Mouse (Mus musculus): ENCODE measurements at regions not wholly inside any gene's neighbourhood (a gene's known extent, or its start where the extent isn't known, plus 50 kb on each side); places are given as distances from the start of the nearest gene placed in this dataset.

DNA sequence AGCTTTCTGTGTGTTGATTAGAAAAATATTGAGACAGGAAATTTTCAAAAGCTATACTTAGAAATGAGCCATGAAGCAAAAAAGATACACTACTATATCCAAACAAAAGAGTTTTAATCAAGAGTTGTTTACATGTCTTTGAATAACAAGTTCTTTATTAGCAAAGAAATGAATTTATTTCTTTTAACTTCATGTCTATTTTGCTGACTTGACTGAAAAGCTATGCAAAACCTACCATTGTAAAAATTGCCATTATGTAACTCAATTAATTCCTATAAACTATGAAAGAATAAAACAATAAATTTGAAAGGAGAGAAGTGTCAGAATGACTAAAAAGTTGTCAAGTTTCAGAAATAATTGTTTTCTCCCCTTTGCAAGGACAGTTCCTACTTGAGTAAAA, 1358.6 kb downstream of the Tbl1xr1 start:
- Histone ChIP-seq H3K79me2 (ENCODE audit: control insufficient read depth, insufficient read depth) (no peaks in the 10 kb centered on the region), H3K4me3 (ENCODE audit: insufficient read depth, poor library complexity, severe bottlenecking) (no peak overlapping the region), H3K27me3 (ENCODE audit: control insufficient read depth, insufficient read depth, insufficient read length) (no peaks in the 10 kb centered on the region), H3K79me3 (ENCODE audit: low read depth) (no peaks in the 10 kb centered on the region), H3ac (ENCODE audit: control insufficient read depth, insufficient read length, low read depth) (no peak overlapping the region), H3K36me3 (ENCODE audit: control insufficient read depth, insufficient read depth) (no peaks in the 10 kb centered on the region)
- TF ChIP-seq CEBPB (IDR thresholded peaks at IDR 0.05; ENCODE audit: low read depth) (no peak), FOSL1 (IDR thresholded peaks at IDR 0.05; ENCODE audit: insufficient read depth, low read length, poor library complexity, severe bottlenecking) (no peak), USF1 (IDR thresholded peaks at IDR 0.05; ENCODE audit: low read depth) (no peak), MYOD1 (IDR thresholded peaks at IDR 0.05; ENCODE audit: control insufficient read depth, insufficient read length, low read depth) (no peak), MAX (IDR thresholded peaks at IDR 0.05) (no peak), CTCF (IDR thresholded peaks at IDR 0.05; ENCODE audit: control insufficient read depth, insufficient read depth, insufficient read length) (no peak), MYOG (IDR thresholded peaks at IDR 0.05; ENCODE audit: control insufficient read depth, extremely low read depth, insufficient read length) (no peak)

DNA sequence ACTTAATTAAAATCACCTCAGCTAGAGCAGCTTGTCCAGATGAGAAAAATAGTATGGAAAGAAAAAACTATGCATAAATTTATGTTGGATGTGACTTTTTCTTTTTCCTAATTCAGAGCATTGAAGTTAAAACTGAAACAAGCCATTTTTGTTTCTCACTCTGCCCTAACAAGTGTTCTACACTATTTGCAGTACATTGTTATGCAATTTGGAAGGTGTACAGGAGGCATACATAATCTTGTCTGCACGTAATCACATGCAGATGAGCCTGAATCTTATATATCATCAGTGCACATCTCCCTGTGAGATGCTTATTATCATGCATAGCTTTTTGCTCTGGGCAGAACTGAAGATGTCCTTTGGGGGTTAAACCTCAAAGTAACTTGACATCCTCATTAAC, 1381.3 kb downstream of the Tbl1xr1 start:
- H3ac ChIP-seq (ENCODE audit: control insufficient read depth, insufficient read length, low read depth): no peak overlapping the region
- no peak overlapping the region for H3K4me3 ChIP-seq (ENCODE audit: insufficient read depth, poor library complexity, severe bottlenecking)
- H3K79me2 ChIP-seq (ENCODE audit: control insufficient read depth, insufficient read depth): no peaks in the 10 kb centered on the region
- H3K27me3 ChIP-seq (ENCODE audit: control insufficient read depth, insufficient read depth, insufficient read length): no peaks in the 10 kb centered on the region
- TF ChIP-seq MYOD1 (IDR thresholded peaks at IDR 0.05; ENCODE audit: control insufficient read depth, insufficient read length, low read depth) (no peak), CTCF (IDR thresholded peaks at IDR 0.05; ENCODE audit: control insufficient read depth, insufficient read depth, insufficient read length) (no peak)
- no peaks in the 10 kb centered on the region for H3K36me3 ChIP-seq (ENCODE audit: control insufficient read depth, insufficient read depth)
- H3K79me3 ChIP-seq (ENCODE audit: low read depth): no peaks in the 10 kb centered on the region

GRCm38 (mm10) chr3:23499889-23500288, 1423.4 kb downstream of the Tbl1xr1 start:
- no peaks in the 10 kb centered on the region for H3K79me2 ChIP-seq (ENCODE audit: control insufficient read depth, insufficient read depth)
- H3ac ChIP-seq (ENCODE audit: control insufficient read depth, insufficient read length, low read depth): no peak overlapping the region
- TF ChIP-seq USF1 (IDR thresholded peaks at IDR 0.05; ENCODE audit: low read depth): no peak
- TF ChIP-seq FOSL1 (IDR thresholded peaks at IDR 0.05; ENCODE audit: insufficient read depth, low read length, poor library complexity, severe bottlenecking): no peak
- no peak for TF ChIP-seq MYOD1 (IDR thresholded peaks at IDR 0.05; ENCODE audit: control insufficient read depth, insufficient read length, low read depth)
- TF ChIP-seq MYOG (IDR thresholded peaks at IDR 0.05; ENCODE audit: control insufficient read depth, extremely low read depth, insufficient read length): no peak
- no peak for TF ChIP-seq MAX (IDR thresholded peaks at IDR 0.05)
- TF ChIP-seq CEBPB (IDR thresholded peaks at IDR 0.05; ENCODE audit: low read depth): no peak
- TF ChIP-seq CTCF (IDR thresholded peaks at IDR 0.05; ENCODE audit: control insufficient read depth, insufficient read depth, insufficient read length): no peak
- no peaks in the 10 kb centered on the region for H3K36me3 ChIP-seq (ENCODE audit: control insufficient read depth, insufficient read depth)
- no peaks in the 10 kb centered on the region for H3K27me3 ChIP-seq (ENCODE audit: control insufficient read depth, insufficient read depth, insufficient read length)
- H3K4me3 ChIP-seq (ENCODE audit: insufficient read depth, poor library complexity, severe bottlenecking): no peak overlapping the region
- no peaks in the 10 kb centered on the region for H3K79me3 ChIP-seq (ENCODE audit: low read depth)

- no peak for TF ChIP-seq MAX (IDR thresholded peaks at IDR 0.05)
- TF ChIP-seq CTCF (IDR thresholded peaks at IDR 0.05; ENCODE audit: control insufficient read depth, insufficient read depth, insufficient read length): no peak
- TF ChIP-seq USF1 (IDR thresholded peaks at IDR 0.05; ENCODE audit: low read depth): no peak
- TF ChIP-seq FOSL1 (IDR thresholded peaks at IDR 0.05; ENCODE audit: insufficient read depth, low read length, poor library complexity, severe bottlenecking): no peak
- no peak for TF ChIP-seq MYOD1 (IDR thresholded peaks at IDR 0.05; ENCODE audit: control insufficient read depth, insufficient read length, low read depth)
- no peak for TF ChIP-seq CEBPB (IDR thresholded peaks at IDR 0.05; ENCODE audit: low read depth)
- H3ac ChIP-seq (ENCODE audit: control insufficient read depth, insufficient read length, low read depth): no peak overlapping the region
- H3K36me3 ChIP-seq (ENCODE audit: control insufficient read depth, insufficient read depth): no peaks in the 10 kb centered on the region
- H3K79me3 ChIP-seq (ENCODE audit: low read depth): no peaks in the 10 kb centered on the region
- no peaks in the 10 kb centered on the region for H3K79me2 ChIP-seq (ENCODE audit: control insufficient read depth, insufficient read depth)
- H3K27me3 ChIP-seq (ENCODE audit: control insufficient read depth, insufficient read depth, insufficient read length): no peaks in the 10 kb centered on the region
- no peak overlapping the region for H3K4me3 ChIP-seq (ENCODE audit: insufficient read depth, poor library complexity, severe bottlenecking)
These were observed 1471.1 kb downstream of the Tbl1xr1 start for GRCm38 (mm10) chr3:23547546-23547945.

- Histone ChIP-seq H3K79me2 (ENCODE audit: control insufficient read depth, insufficient read depth) (no peaks in the 10 kb centered on the region), H3K27me3 (ENCODE audit: control insufficient read depth, insufficient read depth, insufficient read length) (no peaks in the 10 kb centered on the region), H3K36me3 (ENCODE audit: control insufficient read depth, insufficient read depth) (no peaks in the 10 kb centered on the region), H3K79me3 (ENCODE audit: low read depth) (no peaks in the 10 kb centered on the region), H3K4me3 (ENCODE audit: insufficient read depth, poor library complexity, severe bottlenecking) (no peak overlapping the region), H3ac (ENCODE audit: control insufficient read depth, insufficient read length, low read depth) (no peak overlapping the region)
- TF ChIP-seq MYOD1 (IDR thresholded peaks at IDR 0.05; ENCODE audit: control insufficient read depth, insufficient read length, low read depth) (no peak), USF1 (IDR thresholded peaks at IDR 0.05; ENCODE audit: low read depth) (no peak), MYOG (IDR thresholded peaks at IDR 0.05; ENCODE audit: control insufficient read depth, extremely low read depth, insufficient read length) (no peak), MAX (IDR thresholded peaks at IDR 0.05) (no peak), CEBPB (IDR thresholded peaks at IDR 0.05; ENCODE audit: low read depth) (no peak), FOSL1 (IDR thresholded peaks at IDR 0.05; ENCODE audit: insufficient read depth, low read length, poor library complexity, severe bottlenecking) (no peak), CTCF (IDR thresholded peaks at IDR 0.05; ENCODE audit: control insufficient read depth, insufficient read depth, insufficient read length) (no peak)
These were observed 1487.9 kb downstream of the Tbl1xr1 start for GRCm38 (mm10) chr3:23564340-23564739.

GRCm38 (mm10) chr3:23568806-23569205, 1492.4 kb downstream of the Tbl1xr1 start:
- Histone ChIP-seq H3ac (ENCODE audit: control insufficient read depth, insufficient read length, low read depth) (no peak overlapping the region), H3K79me2 (ENCODE audit: control insufficient read depth, insufficient read depth) (no peaks in the 10 kb centered on the region), H3K27me3 (ENCODE audit: control insufficient read depth, insufficient read depth, insufficient read length) (no peaks in the 10 kb centered on the region), H3K79me3 (ENCODE audit: low read depth) (no peaks in the 10 kb centered on the region), H3K36me3 (ENCODE audit: control insufficient read depth, insufficient read depth) (no peaks in the 10 kb centered on the region), H3K4me3 (ENCODE audit: insufficient read depth, poor library complexity, severe bottlenecking) (no peak overlapping the region)
- no peak for TF ChIP-seq MAX (IDR thresholded peaks at IDR 0.05)
